Mouse (Mus musculus) cerebellum, adult 2 months (tissue): Measurements from ENCODE around the gene Ptbp1.

Experiments
- CTCF ChIP-seq: fragments of 200-500 bp; IDR thresholded peaks from 2 replicates; pipeline ENCODE4 v1.5.1; 2011; ENCODE audit warnings: low read depth, mild to moderate bottlenecking, control low read depth, low read length, moderate library complexity, borderline replicate concordance; ENCODE audit not compliant: insufficient read depth
- POLR2A ChIP-seq: fragments of 200-500 bp; IDR thresholded peaks from 2 replicates; pipeline ENCODE4 v1.6.1; 2011; ENCODE audit warnings: low read length, control low read depth, borderline replicate concordance; ENCODE audit not compliant: insufficient read depth

- TF ChIP-seq POLR2A (no peak), CTCF (no peak)
These were observed 33.4 kb upstream of the Ptbp1 start, which contains the start of gene Misp for GRCm38 (mm10) chr10:79820782-79821181.
